Mouse (Mus musculus) kidney, adult 2 months (tissue): Measurements from ENCODE around the gene Shisal2a.

ENCODE experiments used
- CTCF ChIP-seq: fragments of 200-500 bp; conservative IDR thresholded peaks from 2 replicates; pipeline ENCODE4 v1.5.1; 2011; ENCODE audit warnings: low read depth, mild to moderate bottlenecking, control low read depth, low read length, moderate library complexity, mixed read lengths; ENCODE audit not compliant: insufficient read depth, insufficient read length
- POLR2A ChIP-seq: fragments of 200-500 bp; IDR thresholded peaks from one replicate; pipeline ENCODE4 v1.6.1; 2011; ENCODE audit warnings: low read depth, low read length, control low read depth

DNA sequence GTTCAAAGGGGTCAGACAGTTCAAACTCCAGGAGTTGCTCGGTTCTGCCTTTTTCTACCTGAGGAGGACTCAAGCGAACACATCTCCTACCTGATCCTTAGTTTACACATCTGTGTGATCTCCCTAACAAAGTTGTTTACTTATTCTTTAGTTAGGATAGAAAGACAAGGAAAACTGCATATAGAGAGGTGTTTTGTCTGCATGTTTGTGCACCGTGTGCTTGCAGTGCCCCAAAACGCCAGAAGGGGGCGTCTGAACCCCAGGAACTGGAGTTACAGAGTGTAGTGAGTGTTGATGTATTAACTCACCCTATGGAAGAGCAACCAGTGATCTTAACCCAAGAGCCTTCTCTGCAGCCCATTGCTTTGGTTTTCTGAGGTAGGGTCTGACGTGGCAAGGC, 63.4 kb downstream of the Shisal2a start:
- TF ChIP-seq CTCF (peak; percentile 16; the same call in 1 of the 2 replicates), POLR2A (no peak)
